8 mouse cellular contexts compared by ENCODE assay signal in genomic region chr17:34951636-34952377, GRCm38 (mm10). TPM values are rescaled to one million over a fixed set of nuclear protein-coding genes. Genes with fewer than 3 reads are reported as not detected.
DNase-seq lines count a peak whose midpoint lies in the region; ATAC-seq and TF ChIP-seq lines count a peak whose summit lies in the region.

No protein-coding gene starts in this region.

- no peak for TF ChIP-seq CTCF in ES-Bruce4 (IDR thresholded peaks at IDR 0.05; ENCODE audit: low read depth, low read length)
- TF ChIP-seq CTCF in intestine, postnatal 0 days (IDR thresholded peaks at IDR 0.05; ENCODE audit: low read depth) = no peak

- peak; percentile 40 for ATAC-seq in heart, embryonic 15.5 days (replicated peaks; ENCODE audit: insufficient number of reproducible peaks, insufficient read depth, low FRiP score, low read depth)
- peak; percentile 60 for ATAC-seq in embryonic facial prominence, embryonic 13.5 days (ENCODE audit: insufficient number of reproducible peaks, insufficient read depth, low FRiP score, low TSS enrichment, low read depth)
- ATAC-seq in intestine, postnatal 0 days = no peak
- peak; percentile 4 for ATAC-seq in midbrain, embryonic 16.5 days

- no peaks in the 10 kb centered on the region for H3K9me3 ChIP-seq in heart, embryonic 15.5 days (replicated peaks)
- no peaks in the 10 kb centered on the region for H3K9me3 ChIP-seq in ES-Bruce4 (replicated peaks; ENCODE audit: control insufficient read depth, insufficient read depth, low read length, poor library complexity, severe bottlenecking)
- no peaks in the 10 kb centered on the region for H3K9me3 ChIP-seq in embryonic facial prominence, embryonic 13.5 days
- H3K9me3 ChIP-seq in intestine, postnatal 0 days (ENCODE audit: control insufficient read depth) = no peaks in the 10 kb centered on the region
- no peaks in the 10 kb centered on the region for H3K9me3 ChIP-seq in midbrain, embryonic 16.5 days (replicated peaks; ENCODE audit: control insufficient read depth, low read length, poor library complexity, severe bottlenecking)

- peaks cover 14% of the 10 kb centered on the region for H3K4me1 ChIP-seq in heart, embryonic 15.5 days (replicated peaks)
- H3K4me1 ChIP-seq in ES-Bruce4 (ENCODE audit: control insufficient read depth, insufficient read depth, low read length) = no peaks in the 10 kb centered on the region
- H3K4me1 ChIP-seq in embryonic facial prominence, embryonic 13.5 days = peaks cover 10% of the 10 kb centered on the region
- H3K4me1 ChIP-seq in intestine, postnatal 0 days (replicated peaks; ENCODE audit: control insufficient read depth, insufficient read depth, low read length) = no peaks in the 10 kb centered on the region; the same call in 1 of the 2 replicates
- H3K4me1 ChIP-seq in midbrain, embryonic 16.5 days (ENCODE audit: control insufficient read depth, insufficient read depth, low read length) = peaks cover 14% of the 10 kb centered on the region

- no peak for TF ChIP-seq POLR2A in ES-Bruce4 (IDR thresholded peaks at IDR 0.05; ENCODE audit: insufficient read depth, low read length)

- no peak for DNase-seq in heart, postnatal 4 days
- no peak for DNase-seq in spleen, adult 12 weeks (ENCODE audit: low spot score)
- DNase-seq in adrenal gland, postnatal 14 days = no peak

- H3K4me2 ChIP-seq in heart, embryonic 15.5 days = peak overlapping the region; percentile 79
- H3K4me2 ChIP-seq in embryonic facial prominence, embryonic 13.5 days = peak overlapping the region; percentile 72
- peak overlapping the region; percentile 75 for H3K4me2 ChIP-seq in intestine, postnatal 0 days (replicated peaks; ENCODE audit: low read depth)
- H3K4me2 ChIP-seq in midbrain, embryonic 16.5 days (ENCODE audit: low read length) = peak overlapping the region; percentile 98

- TF ChIP-seq EP300 in ES-Bruce4 (IDR thresholded peaks at IDR 0.05; ENCODE audit: insufficient read depth, low read depth, low read length) = no peak

- WGBS in heart, embryonic 15.5 days = under 1% methylated on average over 29 of the region's 29 CpGs
- WGBS in embryonic facial prominence, embryonic 13.5 days = under 1% methylated on average over 29 of the region's 29 CpGs
- WGBS in intestine, postnatal 0 days = under 1% methylated on average over 29 of the region's 29 CpGs
- WGBS in midbrain, embryonic 16.5 days = under 1% methylated on average over 29 of the region's 29 CpGs

- peak overlapping the region; percentile 98 for H3K9ac ChIP-seq in heart, embryonic 15.5 days
- peak overlapping the region; percentile 99 for H3K9ac ChIP-seq in ES-Bruce4 (ENCODE audit: low read depth, poor library complexity, severe bottlenecking)
- peak overlapping the region; percentile 100 for H3K9ac ChIP-seq in embryonic facial prominence, embryonic 13.5 days
- H3K9ac ChIP-seq in intestine, postnatal 0 days (ENCODE audit: low read depth, low read length) = peak overlapping the region; percentile 79
- H3K9ac ChIP-seq in midbrain, embryonic 16.5 days (ENCODE audit: low read depth, low read length) = peak overlapping the region; percentile 99

- peaks cover 2% of the 10 kb centered on the region for H3K27me3 ChIP-seq in heart, embryonic 15.5 days
- no peaks in the 10 kb centered on the region for H3K27me3 ChIP-seq in ES-Bruce4 (ENCODE audit: control insufficient read depth, insufficient read depth, low read length, poor library complexity, severe bottlenecking)
- H3K27me3 ChIP-seq in embryonic facial prominence, embryonic 13.5 days = peaks cover 5% of the 10 kb centered on the region
- no peaks in the 10 kb centered on the region for H3K27me3 ChIP-seq in intestine, postnatal 0 days (replicated peaks; ENCODE audit: control insufficient read depth, insufficient read depth, low read length)
- no peaks in the 10 kb centered on the region for H3K27me3 ChIP-seq in midbrain, embryonic 16.5 days (ENCODE audit: control insufficient read depth, insufficient read depth, low read depth, low read length)

- H3K27ac ChIP-seq in heart, embryonic 15.5 days = peak overlapping the region; percentile 88
- peak overlapping the region; percentile 97 for H3K27ac ChIP-seq in ES-Bruce4 (ENCODE audit: insufficient read depth, low read length)
- peak overlapping the region; percentile 94 for H3K27ac ChIP-seq in embryonic facial prominence, embryonic 13.5 days
- peak overlapping the region; percentile 88 for H3K27ac ChIP-seq in intestine, postnatal 0 days (ENCODE audit: low read depth, low read length)
- H3K27ac ChIP-seq in midbrain, embryonic 16.5 days (ENCODE audit: low read length) = peak overlapping the region; percentile 91

- H3K4me3 ChIP-seq in heart, embryonic 15.5 days = peak overlapping the region; percentile 99
- peak overlapping the region; percentile 96 for H3K4me3 ChIP-seq in ES-Bruce4 (ENCODE audit: low read depth, low read length)
- peak overlapping the region; percentile 94 for H3K4me3 ChIP-seq in embryonic facial prominence, embryonic 13.5 days
- peak overlapping the region; percentile 84 for H3K4me3 ChIP-seq in intestine, postnatal 0 days (ENCODE audit: low read depth, low read length)
- peak overlapping the region; percentile 94 for H3K4me3 ChIP-seq in midbrain, embryonic 16.5 days (ENCODE audit: low read depth, low read length)

- peaks cover 16% of the 10 kb centered on the region for H3K36me3 ChIP-seq in heart, embryonic 15.5 days
- peaks cover 26% of the 10 kb centered on the region for H3K36me3 ChIP-seq in ES-Bruce4 (ENCODE audit: control insufficient read depth, insufficient read depth, low read length, poor library complexity, severe bottlenecking)
- H3K36me3 ChIP-seq in embryonic facial prominence, embryonic 13.5 days = peaks cover 20% of the 10 kb centered on the region
- 0 out of 2 replicates have a peak, but pooled peaks cover 6% of the 10 kb centered on the region for H3K36me3 ChIP-seq in intestine, postnatal 0 days (ENCODE audit: control insufficient read depth, insufficient read depth)
- H3K36me3 ChIP-seq in midbrain, embryonic 16.5 days (ENCODE audit: control insufficient read depth, insufficient read depth, low read length) = peaks cover 7% of the 10 kb centered on the region; the same call in 1 of the 2 replicates

RNA-seq across cellular contexts. Expression of gene Hspa1b, which starts 7.2 kb away (rescaled TPM):
- 0.16 and 0.30 TPM in 2 replicates for polyA plus RNA-seq in heart, embryonic 15.5 days (2015; fragmentation: Nextera tagmentation; extraction: Ambion mirVana)
- total RNA-seq in heart, postnatal 4 days (2021) = 1 to 10 TPM; 4.8 to 5.2 TPM
- polyA plus RNA-seq in ES-Bruce4 (2011; ENCODE audit: insufficient read depth, insufficient read length, low read depth, missing spikeins) = 2.6 and 3.0 TPM in 2 replicates
- polyA plus RNA-seq in embryonic facial prominence, embryonic 13.5 days (2015; fragmentation: Nextera tagmentation; extraction: Ambion mirVana) = 0.53 and 0.87 TPM in 2 replicates
- 0.64 and 1.1 TPM in 2 replicates for polyA plus RNA-seq in intestine, postnatal 0 days (2015; fragmentation: Nextera tagmentation; extraction: Ambion mirVana)
- 0.24 TPM in 1 of 2 replicates, not detected in the other for polyA plus RNA-seq in midbrain, embryonic 16.5 days (2015; fragmentation: Nextera tagmentation; extraction: Ambion mirVana)
- 29.6 and 90.6 TPM in 2 replicates for total RNA-seq in adrenal gland, postnatal 14 days (2021)

RNA-seq across cellular contexts. Expression of gene Gm20481, which starts 17.9 kb away (rescaled TPM):
- polyA plus RNA-seq in heart, embryonic 15.5 days (2015; fragmentation: Nextera tagmentation; extraction: Ambion mirVana) = not detected in 2 replicates
- total RNA-seq in heart, postnatal 4 days (2021) = not detected
- not detected in 2 replicates for polyA plus RNA-seq in ES-Bruce4 (2011; ENCODE audit: insufficient read depth, insufficient read length, low read depth, missing spikeins)
- not detected in 2 replicates for polyA plus RNA-seq in embryonic facial prominence, embryonic 13.5 days (2015; fragmentation: Nextera tagmentation; extraction: Ambion mirVana)
- polyA plus RNA-seq in intestine, postnatal 0 days (2015; fragmentation: Nextera tagmentation; extraction: Ambion mirVana) = 0.43 TPM in 1 of 2 replicates, not detected in the other
- not detected in 2 replicates for polyA plus RNA-seq in midbrain, embryonic 16.5 days (2015; fragmentation: Nextera tagmentation; extraction: Ambion mirVana)
- not detected in 2 replicates for total RNA-seq in adrenal gland, postnatal 14 days (2021)

RNA-seq across cellular contexts. Expression of gene Hspa1a, which starts 20.1 kb away (rescaled TPM):
- 3.5 and 4.8 TPM in 2 replicates for polyA plus RNA-seq in heart, embryonic 15.5 days (2015; fragmentation: Nextera tagmentation; extraction: Ambion mirVana)
- 1 to 10 TPM; 2.6 to 2.9 TPM for total RNA-seq in heart, postnatal 4 days (2021)
- 1.9 and 2.5 TPM in 2 replicates for polyA plus RNA-seq in ES-Bruce4 (2011; ENCODE audit: insufficient read depth, insufficient read length, low read depth, missing spikeins)
- 5.8 and 6.1 TPM in 2 replicates for polyA plus RNA-seq in embryonic facial prominence, embryonic 13.5 days (2015; fragmentation: Nextera tagmentation; extraction: Ambion mirVana)
- polyA plus RNA-seq in intestine, postnatal 0 days (2015; fragmentation: Nextera tagmentation; extraction: Ambion mirVana) = 6.4 and 6.5 TPM in 2 replicates
- polyA plus RNA-seq in midbrain, embryonic 16.5 days (2015; fragmentation: Nextera tagmentation; extraction: Ambion mirVana) = 13.4 and 19.3 TPM in 2 replicates
- 12.7 and 38.7 TPM in 2 replicates for total RNA-seq in adrenal gland, postnatal 14 days (2021)

RNA-seq across cellular contexts. Expression of gene Hspa1l, which starts 20.7 kb away (rescaled TPM):
- polyA plus RNA-seq in heart, embryonic 15.5 days (2015; fragmentation: Nextera tagmentation; extraction: Ambion mirVana) = 2.1 and 2.6 TPM in 2 replicates
- total RNA-seq in heart, postnatal 4 days (2021) = 1 to 10 TPM; 5.3 to 6.6 TPM
- 0.25 TPM in 1 of 2 replicates, not detected in the other for polyA plus RNA-seq in ES-Bruce4 (2011; ENCODE audit: insufficient read depth, insufficient read length, low read depth, missing spikeins)
- polyA plus RNA-seq in embryonic facial prominence, embryonic 13.5 days (2015; fragmentation: Nextera tagmentation; extraction: Ambion mirVana) = 0.77 and 0.85 TPM in 2 replicates
- polyA plus RNA-seq in intestine, postnatal 0 days (2015; fragmentation: Nextera tagmentation; extraction: Ambion mirVana) = 0.22 and 0.25 TPM in 2 replicates
- polyA plus RNA-seq in midbrain, embryonic 16.5 days (2015; fragmentation: Nextera tagmentation; extraction: Ambion mirVana) = 2.0 and 2.4 TPM in 2 replicates
- total RNA-seq in adrenal gland, postnatal 14 days (2021) = 0.34 and 0.37 TPM in 2 replicates

RNA-seq across cellular contexts. Expression of gene Neu1, which starts 20.8 kb away (rescaled TPM):
- 16.1 and 19.9 TPM in 2 replicates for polyA plus RNA-seq in heart, embryonic 15.5 days (2015; fragmentation: Nextera tagmentation; extraction: Ambion mirVana)
- 10 to 100 TPM; 10.1 to 11.7 TPM for total RNA-seq in heart, postnatal 4 days (2021)
- polyA plus RNA-seq in ES-Bruce4 (2011; ENCODE audit: insufficient read depth, insufficient read length, low read depth, missing spikeins) = 13.6 and 15.1 TPM in 2 replicates
- 18.8 and 20.3 TPM in 2 replicates for polyA plus RNA-seq in embryonic facial prominence, embryonic 13.5 days (2015; fragmentation: Nextera tagmentation; extraction: Ambion mirVana)
- 522 and 580 TPM in 2 replicates for polyA plus RNA-seq in intestine, postnatal 0 days (2015; fragmentation: Nextera tagmentation; extraction: Ambion mirVana)
- 38.6 and 42.3 TPM in 2 replicates for polyA plus RNA-seq in midbrain, embryonic 16.5 days (2015; fragmentation: Nextera tagmentation; extraction: Ambion mirVana)
- 19.3 and 25.2 TPM in 2 replicates for total RNA-seq in adrenal gland, postnatal 14 days (2021)
